Mouse (Mus musculus): Measurements from ENCODE around the gene Rnf220.

- no peak for TF ChIP-seq CTCF (IDR thresholded peaks at IDR 0.05; ENCODE audit: extremely low read depth, insufficient read depth, insufficient read length, insufficient replicate concordance)
- TF ChIP-seq POLR2A (IDR thresholded peaks at IDR 0.05; ENCODE audit: low read depth, low read length): no peak
These were observed 157.1 kb downstream of the Rnf220 start for GRCm38 (mm10) chr4:117339796-117340195.
